ENCODE assay signal across 32 mouse cellular contexts in genomic region chr10:42613075-42613474, GRCm38 (mm10). TPM values are rescaled to one million over a fixed set of nuclear protein-coding genes. Genes with fewer than 3 reads are reported as not detected.
DNase-seq lines count a peak whose midpoint lies in the region; ATAC-seq and TF ChIP-seq lines count a peak whose summit lies in the region.
"Had no signal": no experiment of that assay in that cellular context is flagged by ENCODE, and none has a peak within 500 bp of the region (broad histone marks: within the 10 kb centered on the region; RNA-seq: fewer than 3 reads in every experiment).

No protein-coding gene starts in this region.

- WGBS in heart, embryonic 14.5 days = 14% methylated on average over 12 of the region's 12 CpGs
- 5% methylated on average over 12 of the region's 12 CpGs for WGBS in forebrain, embryonic 14.5 days
- WGBS in intestine, embryonic 16.5 days = 7% methylated on average over 12 of the region's 12 CpGs

- H3K4me1 ChIP-seq in heart, embryonic 14.5 days (ENCODE audit: control insufficient read depth in 2 of 2, insufficient read depth in 2 of 2, low read length in 2 of 2) = peaks cover 3 to 4% of the 10 kb centered on the region in 2 experiments; a peak in 1 of 4 replicates
- H3K4me1 ChIP-seq in testis, adult 2 months (ENCODE audit: control insufficient read depth, insufficient read depth, low read length) = peaks cover 4% of the 10 kb centered on the region
- no peaks in the 10 kb centered on the region for H3K4me1 ChIP-seq in forebrain, embryonic 14.5 days (ENCODE audit: control insufficient read depth, insufficient read depth, low read length)
- H3K4me1 ChIP-seq in intestine, embryonic 16.5 days (ENCODE audit: control insufficient read depth, insufficient read depth, low read length) = peaks cover 4% of the 10 kb centered on the region; the same call in 1 of the 2 replicates

- peaks cover 7% of the 10 kb centered on the region; the same call in 1 of the 2 replicates for H3K9me3 ChIP-seq in heart, embryonic 14.5 days (ENCODE audit: control insufficient read depth, low read length)
- no peaks in the 10 kb centered on the region for H3K9me3 ChIP-seq in forebrain, embryonic 14.5 days (replicated peaks; ENCODE audit: control insufficient read depth, low read length)
- no peaks in the 10 kb centered on the region; the same call in 1 of the 2 replicates for H3K9me3 ChIP-seq in intestine, embryonic 16.5 days (ENCODE audit: control insufficient read depth, low read length)
- H3K9me3 ChIP-seq: embryonic facial prominence, embryonic 15.5 days; G1E; liver, embryonic 15.5 days; neural tube, embryonic 15.5 days had no signal

- H3K4me3 ChIP-seq in heart, embryonic 14.5 days (ENCODE audit: control insufficient read depth in 1 of 2, insufficient read depth in 1 of 2, low read depth in 1 of 2, low read length in 2 of 2) = peak overlapping the region in 1 of 2 experiments; percentile 43; a peak in 1 of 4 replicates
- H3K4me3 ChIP-seq in testis, adult 2 months (ENCODE audit: control insufficient read depth, low read depth, low read length) = peak overlapping the region; percentile 56
- peak overlapping the region; percentile 2; the same call in 1 of the 2 replicates for H3K4me3 ChIP-seq in forebrain, embryonic 14.5 days (ENCODE audit: low read depth, low read length)
- peak overlapping the region; percentile 20 for H3K4me3 ChIP-seq in myocyte
- H3K4me3 ChIP-seq in intestine, embryonic 16.5 days (ENCODE audit: low read length) = no peak overlapping the region
- H3K4me3 ChIP-seq: left cerebral cortex, adult 2 months; liver, embryonic 15.5 days had no signal

- H3K36me3 ChIP-seq in heart, embryonic 14.5 days (ENCODE audit: control insufficient read depth, insufficient read depth, low read length) = no peaks in the 10 kb centered on the region
- H3K36me3 ChIP-seq in testis, adult 2 months (ENCODE audit: control insufficient read depth, insufficient read depth, low read length) = no peaks in the 10 kb centered on the region
- no peaks in the 10 kb centered on the region for H3K36me3 ChIP-seq in forebrain, embryonic 14.5 days (ENCODE audit: control insufficient read depth, insufficient read depth, low read length)
- no peaks in the 10 kb centered on the region for H3K36me3 ChIP-seq in myocyte (ENCODE audit: control insufficient read depth, insufficient read depth)
- H3K36me3 ChIP-seq in intestine, embryonic 16.5 days (ENCODE audit: control insufficient read depth, insufficient read depth, low read length) = no peaks in the 10 kb centered on the region
- H3K36me3 ChIP-seq: embryonic facial prominence, embryonic 15.5 days; G1E; limb, embryonic 15.5 days; liver, embryonic 15.5 days; neural tube, embryonic 15.5 days had no signal

- DNase-seq in heart, adult 18-20 months = no peak
- DNase-seq in testis, postnatal 10 days (ENCODE audit: low spot score) = no peak
- no peak for DNase-seq in forebrain, embryonic 14.5 days (ENCODE audit: low spot score)
- DNase-seq in right cerebral cortex, adult 18-20 months = no peak
- DNase-seq: adrenal gland, postnatal 36 days; B cell, adult 2 months; cerebellum, adult 11-12 months; gastrocnemius, postnatal 10 days; kidney, adult 18-20 months; left cerebral cortex, postnatal 4 days had no signal

- H3K4me2 ChIP-seq in heart, embryonic 14.5 days (ENCODE audit: low read length) = peak overlapping the region; percentile 75
- peak overlapping the region; percentile 73 for H3K4me2 ChIP-seq in forebrain, embryonic 14.5 days (ENCODE audit: low read length)
- no peak overlapping the region for H3K4me2 ChIP-seq in myocyte (ENCODE audit: low read depth)
- H3K4me2 ChIP-seq in intestine, embryonic 16.5 days (ENCODE audit: low read depth, low read length) = no peak overlapping the region
- H3K4me2 ChIP-seq: liver, embryonic 15.5 days had no signal

- no peaks in the 10 kb centered on the region for H3K79me2 ChIP-seq in myocyte (ENCODE audit: control insufficient read depth, insufficient read depth)

- TF ChIP-seq POLR2A in testis, adult 2 months (IDR thresholded peaks at IDR 0.05; ENCODE audit: control insufficient read depth, low read depth, low read length) = no peak
- no peak for TF ChIP-seq POLR2A in myocyte (IDR thresholded peaks at IDR 0.05; ENCODE audit: insufficient read length, low read depth)

- H3K27ac ChIP-seq in heart, embryonic 14.5 days (replicated peaks in 1 of 2; ENCODE audit: control insufficient read depth in 1 of 2, insufficient read depth in 1 of 2, low read depth in 2 of 2, low read length in 2 of 2) = no peak overlapping the region
- no peak overlapping the region for H3K27ac ChIP-seq in testis, adult 2 months (ENCODE audit: control insufficient read depth, insufficient read depth, low read depth, low read length)
- H3K27ac ChIP-seq in forebrain, embryonic 14.5 days (ENCODE audit: low read depth, low read length) = peak overlapping the region; percentile 79
- H3K27ac ChIP-seq in intestine, embryonic 16.5 days (ENCODE audit: low read length) = no peak overlapping the region
- H3K27ac ChIP-seq: embryonic facial prominence, embryonic 15.5 days; kidney, postnatal 0 days; left cerebral cortex, adult 2 months; limb, embryonic 15.5 days; liver, embryonic 15.5 days; macrophage; neural tube, embryonic 15.5 days had no signal

- TF ChIP-seq CTCF in testis, adult 2 months (IDR thresholded peaks at IDR 0.05; ENCODE audit: control insufficient read depth, insufficient read depth, insufficient replicate concordance, low read depth, low read length) = no peak

- H3ac ChIP-seq in myocyte (ENCODE audit: control insufficient read depth, insufficient read length) = no peak overlapping the region

- ATAC-seq in heart, embryonic 14.5 days (ENCODE audit: insufficient number of reproducible peaks, insufficient read depth, low FRiP score, low read depth) = no peak
- ATAC-seq in forebrain, embryonic 14.5 days = no peak
- no peak for ATAC-seq in intestine, embryonic 16.5 days
- ATAC-seq: Patski had no signal

- H3K27me3 ChIP-seq in heart, embryonic 14.5 days (ENCODE audit: control insufficient read depth, insufficient read depth, low read length) = peaks cover 74% of the 10 kb centered on the region
- H3K27me3 ChIP-seq in testis, adult 2 months (ENCODE audit: control insufficient read depth, insufficient read depth, low read length) = peaks cover 4% of the 10 kb centered on the region
- H3K27me3 ChIP-seq in forebrain, embryonic 14.5 days (replicated peaks; ENCODE audit: control insufficient read depth, insufficient read depth, low read length) = no peaks in the 10 kb centered on the region
- H3K27me3 ChIP-seq in myocyte (ENCODE audit: control insufficient read depth, insufficient read depth, insufficient read length) = no peaks in the 10 kb centered on the region
- peaks cover 46% of the 10 kb centered on the region for H3K27me3 ChIP-seq in intestine, embryonic 16.5 days (replicated peaks; ENCODE audit: control insufficient read depth, insufficient read depth, low read length)
- H3K27me3 ChIP-seq: CH12.LX, Patski had no signal

- H3K9ac ChIP-seq in heart, embryonic 14.5 days (ENCODE audit: low read length) = no peak overlapping the region
- peak overlapping the region; percentile 57 for H3K9ac ChIP-seq in forebrain, embryonic 14.5 days (ENCODE audit: low read length)
- no peak overlapping the region for H3K9ac ChIP-seq in intestine, embryonic 16.5 days (ENCODE audit: low read depth, low read length)
- H3K9ac ChIP-seq: embryonic facial prominence, embryonic 15.5 days; limb, embryonic 15.5 days; liver, embryonic 15.5 days; neural tube, embryonic 15.5 days had no signal

TF ChIP-seq in myocyte, 11 proteins besides CTCF, POLR2A, EP300 and RAD21:
- no peak for TF ChIP-seq MYOG (IDR thresholded peaks at IDR 0.05; ENCODE audit: control insufficient read depth in 1 of 3, insufficient read depth in 1 of 3, insufficient read length in 2 of 3, low read depth in 2 of 3)
- TF ChIP-seq POLR2AphosphoS2 (IDR thresholded peaks at IDR 0.05; ENCODE audit: insufficient read length, low read depth) = no peak
- TF ChIP-seq REST (IDR thresholded peaks at IDR 0.05; ENCODE audit: insufficient read depth, insufficient read length) = no peak
- TF ChIP-seq SRF (IDR thresholded peaks at IDR 0.05; ENCODE audit: control insufficient read depth, insufficient read length, low read depth) = no peak
- TF ChIP-seq USF1 (IDR thresholded peaks at IDR 0.05; ENCODE audit: low read depth) = no peak

RNA-seq across cellular contexts. Expression of gene Ostm1, which starts 29.5 kb away (rescaled TPM):
- polyA plus RNA-seq in heart, embryonic 14.5 days (2014; fragmentation: Nextera tagmentation; extraction: Ambion mirVana) = 22.3 and 22.7 TPM in 2 replicates
- total RNA-seq in heart, adult 18-20 months (2021) = 10 to 100 TPM; 21.2 to 22.7 TPM
- 3.3 and 4.1 TPM in 2 replicates for polyA plus RNA-seq in testis, adult 2 months (2012; rRNA removed)
- 54.2 and 54.9 TPM in 2 replicates for polyA plus RNA-seq in forebrain, embryonic 14.5 days (2014; fragmentation: Nextera tagmentation; extraction: Ambion mirVana)
- 13.9 TPM for polyA plus RNA-seq in myocyte (2012; fragmentation: generic; extraction: Trizol)
- 17.0 and 19.4 TPM in 2 replicates for polyA plus RNA-seq in intestine, embryonic 16.5 days (2015; fragmentation: Nextera tagmentation; extraction: Ambion mirVana)

RNA-seq across cellular contexts. Expression of gene Nr2e1, which starts 29.6 kb away (rescaled TPM):
- not detected in 2 replicates for polyA plus RNA-seq in heart, embryonic 14.5 days (2014; fragmentation: Nextera tagmentation; extraction: Ambion mirVana)
- not detected for total RNA-seq in heart, adult 18-20 months (2021)
- polyA plus RNA-seq in testis, adult 2 months (2012; rRNA removed) = 0.18 and 0.51 TPM in 2 replicates
- 33.2 and 39.4 TPM in 2 replicates for polyA plus RNA-seq in forebrain, embryonic 14.5 days (2014; fragmentation: Nextera tagmentation; extraction: Ambion mirVana)
- not detected for polyA plus RNA-seq in myocyte (2012; fragmentation: generic; extraction: Trizol)
- not detected in 2 replicates for polyA plus RNA-seq in intestine, embryonic 16.5 days (2015; fragmentation: Nextera tagmentation; extraction: Ambion mirVana)
- total RNA-seq: adrenal gland, adult 18-20 months; adrenal gland, postnatal 36 days; CH12.LX; G1E; gastrocnemius, postnatal 10 days; heart, adult 8-10 months had no signal
- polyA plus RNA-seq: G1E; heart, postnatal 0 days; kidney, postnatal 0 days; large intestine, adult 2 months; limb, embryonic 15.5 days; liver, embryonic 15.5 days; lung, embryonic 16.5 days; macrophage; neural tube, embryonic 15.5 days; Patski; stomach, embryonic 16.5 days; thymus, postnatal 0 days; urinary bladder, adult 2 months had no signal

Comparison
In these comparisons a context has a peak if more than half of its experiments do, and no peak if none do; other contexts are left out.
1. H3K4me2 ChIP-seq: peak in heart, embryonic 14.5 days (single experiment) and forebrain, embryonic 14.5 days (single experiment); none in myocyte (single experiment) and intestine, embryonic 16.5 days (single experiment).
2. RNA of gene Nr2e1, which starts 29.6 kb away (polyA plus RNA-seq): 33.2 to 39.4 TPM in forebrain, embryonic 14.5 days; 0.18 to 0.51 TPM in testis, adult 2 months, not detected in heart, embryonic 14.5 days, not detected in myocyte (single experiment) and not detected in intestine, embryonic 16.5 days; every median in the first group is over 10 times any median in the second.